Mouse (Mus musculus) lung, postnatal 0 days (tissue): ENCODE data around the gene Lsm2.

Experiments used
- CTCF ChIP-seq: IDR thresholded peaks from 2 replicates; pipeline ENCODE4 v1.5.1; 2016; ENCODE audit warnings: antibody characterized with exemption, mild to moderate bottlenecking
- EP300 ChIP-seq: IDR thresholded peaks from 2 replicates; pipeline ENCODE4 v1.6.1; 2016; ENCODE audit warnings: antibody characterized with exemption, mild to moderate bottlenecking, control low read depth

GRCm38 (mm10) chr17:35016791-35017705, 35.4 kb downstream of the Lsm2 start:
- TF ChIP-seq CTCF (no peak), EP300 (no peak)
